Mouse (Mus musculus) gastrocnemius, postnatal 14 days (tissue): ENCODE measurements around the gene Gm20605. TPM values are rescaled to one million over a fixed set of nuclear protein-coding genes. Genes with fewer than 3 reads are reported as not detected.

Source experiments
- DNase-seq: peaks from one replicate; pipeline ENCODE4 v3.0.0; 2021; ENCODE audit warnings: mixed read lengths
- intact Hi-C: fragments of 180-260 bp; cut with DNase I; formaldehyde crosslinking; loops from one replicate; pipeline ENCODE4 v1.15.1; 2025; ENCODE audit warnings: low total_unique reads
- total RNA-seq, 2 experiments: library from RNA; stranded (reverse); gene quantifications; 2 replicates each; pipeline ENCODE4 v1.2.3; 2021

Gm20605 gene
- total RNA-seq, 2 experiments from 2014 or later: 3.0 to 3.6 TPM

DNA sequence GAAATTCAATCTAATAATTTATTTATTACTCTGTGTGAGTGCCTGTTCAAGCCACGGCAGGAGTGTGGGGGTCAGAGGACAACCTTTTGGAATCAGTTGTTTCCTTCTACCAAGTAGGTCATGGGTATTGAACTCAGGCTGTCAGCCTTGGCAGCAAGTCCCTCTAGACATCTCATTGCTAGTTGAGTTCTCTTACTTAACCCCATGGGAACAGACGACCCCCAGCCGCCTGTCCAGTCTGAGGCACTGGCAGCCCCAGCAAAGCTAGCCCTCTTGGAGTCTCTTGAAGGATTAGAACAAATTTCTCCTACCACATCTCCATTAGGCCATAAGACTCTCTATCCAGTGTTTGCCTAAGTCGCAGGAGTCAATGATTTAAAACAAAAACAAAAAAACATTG lies 50.8 kb downstream of the Gm20605 start:
- DNase-seq: no peak
- intact Hi-C loops: no loop called here

DNA sequence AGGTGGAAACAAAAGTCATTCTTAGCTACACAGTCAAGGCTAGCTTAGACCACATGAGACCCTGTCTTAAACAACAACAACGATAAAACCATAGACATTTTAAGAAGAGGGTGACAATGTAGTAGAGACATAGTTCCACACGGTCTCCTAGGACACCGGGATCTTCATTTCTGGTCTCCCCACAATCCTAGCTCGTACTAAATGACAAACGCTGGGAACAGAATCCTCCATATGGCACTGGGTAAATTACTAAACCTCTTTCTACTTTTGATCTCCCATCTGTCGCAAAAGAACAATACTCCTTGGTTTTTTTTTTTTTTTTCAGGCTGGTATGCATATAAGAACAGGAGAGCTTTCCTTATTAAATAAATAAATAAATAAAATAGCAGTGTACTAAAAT lies 53.6 kb downstream of the Gm20605 start:
- intact Hi-C loops: no loop called here
- DNase-seq: no peak

DNA sequence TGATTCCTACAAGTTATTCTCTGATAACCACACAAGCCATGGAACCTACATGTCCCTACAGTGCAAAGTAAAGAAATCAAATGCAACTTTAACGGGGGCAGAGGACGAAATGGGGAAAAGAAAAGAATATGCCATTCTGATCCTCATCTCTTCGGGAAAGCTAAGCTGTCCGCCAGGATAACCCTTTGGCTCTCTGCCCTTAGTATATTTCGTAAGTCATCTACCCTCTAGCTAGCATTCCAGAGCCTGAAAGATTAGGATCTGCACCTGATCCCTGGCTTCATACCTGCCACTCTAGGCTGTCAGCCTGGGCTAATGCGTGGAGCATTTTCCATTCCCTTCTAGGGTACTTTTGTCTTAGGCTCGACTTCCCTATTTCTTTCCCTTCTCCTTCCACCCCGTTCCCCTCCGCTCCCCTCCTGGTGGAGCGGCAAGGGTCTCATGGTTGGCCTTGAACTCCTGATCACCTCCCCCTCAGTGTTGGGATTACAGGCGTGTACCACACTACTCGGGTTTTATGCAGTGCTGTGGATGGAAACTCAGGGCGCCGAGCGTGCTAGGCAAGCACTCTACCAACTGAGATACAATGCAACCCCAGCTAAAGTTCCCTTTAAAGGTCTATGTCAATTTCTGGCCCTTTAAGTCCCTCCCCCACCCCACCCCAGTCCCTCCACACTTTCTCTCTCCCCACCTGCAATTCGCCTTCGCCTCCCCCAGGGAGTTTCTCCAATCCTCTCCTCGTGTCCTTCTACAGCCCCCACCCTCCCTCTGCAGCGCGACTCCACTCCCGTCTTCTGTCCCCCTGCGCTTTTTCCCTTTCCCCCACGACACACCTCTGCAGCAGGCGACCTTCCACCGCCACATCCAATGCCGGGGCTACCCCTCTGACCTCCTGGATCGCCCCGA lies 54.7 kb downstream of the Gm20605 start:
- intact Hi-C loops: no loop called here
- peak; percentile 25 for DNase-seq

DNA sequence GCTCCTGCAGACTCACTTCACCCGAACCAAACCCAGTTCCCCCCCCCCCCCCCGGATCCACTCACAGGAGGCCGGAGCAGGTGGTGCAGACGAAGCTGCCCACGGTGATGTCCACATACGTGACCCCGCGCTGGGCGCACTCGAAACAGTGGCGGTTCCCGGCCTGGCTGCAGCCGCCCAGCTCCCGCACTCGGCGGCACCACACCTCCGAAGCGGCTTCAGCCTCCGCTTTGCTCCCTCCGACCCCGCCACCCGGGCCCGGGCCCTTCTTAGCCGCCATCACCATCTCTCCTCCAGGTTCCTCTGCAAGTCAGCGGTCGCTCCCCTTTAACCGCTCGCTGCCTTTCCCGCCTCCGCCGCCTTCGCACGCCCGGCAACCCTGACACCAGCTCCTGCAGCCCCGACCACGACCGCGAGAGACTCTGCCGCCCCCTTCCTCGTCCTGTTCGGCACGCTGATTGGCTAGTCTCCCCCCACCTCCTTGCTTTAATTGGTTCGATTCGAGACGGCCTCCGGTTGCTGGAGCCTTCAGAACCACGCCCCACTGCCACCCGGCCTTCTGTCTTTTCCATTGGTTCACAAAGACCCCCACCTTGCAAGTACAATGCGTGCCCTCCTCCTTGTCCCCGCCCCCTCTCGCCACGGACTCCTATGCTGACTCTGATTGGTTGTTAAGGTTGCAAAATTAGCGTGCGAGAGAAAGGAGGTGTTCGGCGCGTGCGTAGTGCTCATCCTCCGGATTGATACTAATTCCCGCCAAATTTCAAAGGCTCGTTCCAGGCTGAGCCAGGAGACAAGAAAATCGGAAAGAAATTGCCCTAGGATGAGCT lies 55.5 kb downstream of the Gm20605 start, which contains the start of gene Agfg2:
Gene Agfg2, minus strand, starts transcription at position 433 of the 830 bp plus-strand sequence.
- DNase-seq: peak; percentile 98
- intact Hi-C loops: no loop called here

DNA sequence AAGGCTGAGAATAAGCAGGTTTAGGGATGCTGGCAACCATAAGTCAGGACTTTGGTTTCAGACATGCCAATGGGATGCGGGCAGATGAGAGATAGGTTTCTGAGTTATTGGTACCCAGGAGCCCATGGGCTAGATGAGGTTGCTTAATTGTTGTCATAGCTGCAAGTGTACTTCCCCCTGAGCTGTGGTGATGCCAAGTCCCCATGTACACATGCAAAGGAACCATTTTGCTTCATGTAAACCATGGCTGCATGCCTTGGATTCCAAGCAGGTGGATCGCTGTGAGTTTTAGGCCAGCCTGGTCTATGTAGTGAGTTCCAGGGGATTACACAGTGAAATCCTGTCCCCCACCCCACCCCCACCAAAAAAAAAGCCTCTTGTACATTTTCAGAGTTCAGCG lies 56.7 kb downstream of the Gm20605 start:
- no peak for DNase-seq

DNA sequence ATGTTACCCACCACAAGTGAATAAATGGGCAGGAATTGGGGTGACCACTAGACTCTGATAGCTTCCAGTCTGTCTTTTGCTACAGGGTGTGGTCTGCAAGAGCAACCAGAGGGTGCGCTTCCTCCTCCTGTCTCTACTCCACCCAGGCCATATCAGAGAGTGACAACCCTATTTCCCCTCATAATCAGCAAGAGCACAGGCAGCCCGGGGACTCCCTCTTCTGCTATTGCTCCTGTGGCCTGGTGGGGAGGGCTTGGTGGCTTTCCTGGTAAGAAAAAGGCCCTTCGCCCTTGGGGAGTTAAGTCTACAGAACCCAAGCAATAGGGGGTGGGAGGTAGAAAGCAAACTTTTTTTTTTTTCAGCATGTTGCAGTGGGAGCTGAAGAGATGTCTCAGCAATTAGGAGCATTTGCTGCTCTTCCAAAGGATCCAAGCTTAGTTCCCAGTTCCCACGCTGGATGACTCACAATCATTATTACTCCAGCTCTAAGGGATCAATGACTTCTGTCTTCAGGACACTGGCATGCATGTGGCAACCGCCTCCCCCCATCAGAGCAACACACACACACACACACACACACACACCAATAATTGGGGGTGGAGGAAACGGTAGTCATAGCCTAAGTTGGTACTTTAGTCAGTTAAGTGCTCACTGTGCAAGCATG lies 57.3 kb downstream of the Gm20605 start:
- intact Hi-C loops: no loop called here
- DNase-seq: no peak

More for the DNA sequence above, 56.7 kb downstream of the Gm20605 start:
- intact Hi-C loops: no loop called here

DNA sequence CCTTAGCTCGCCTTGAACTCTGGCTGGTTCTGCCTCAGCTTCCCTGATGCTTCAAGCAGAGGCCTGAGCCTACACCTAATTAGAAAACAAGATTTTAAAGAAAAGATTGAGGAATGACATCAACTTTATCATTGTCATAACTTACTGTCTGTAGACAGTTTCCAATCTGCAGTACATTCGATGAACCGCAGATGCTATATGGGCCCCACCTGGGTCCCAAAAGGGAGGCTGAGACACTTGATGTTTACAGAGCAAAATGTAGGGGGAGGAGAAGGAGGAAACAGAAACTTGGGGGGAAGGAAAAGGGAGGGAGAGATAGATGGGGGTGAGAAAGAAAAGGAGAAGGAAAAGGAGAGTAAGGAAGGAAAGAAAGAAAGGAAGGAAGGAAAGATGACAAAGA lies 61.0 kb downstream of the Gm20605 start:
- DNase-seq: no peak
- intact Hi-C loops: no loop called here

DNA sequence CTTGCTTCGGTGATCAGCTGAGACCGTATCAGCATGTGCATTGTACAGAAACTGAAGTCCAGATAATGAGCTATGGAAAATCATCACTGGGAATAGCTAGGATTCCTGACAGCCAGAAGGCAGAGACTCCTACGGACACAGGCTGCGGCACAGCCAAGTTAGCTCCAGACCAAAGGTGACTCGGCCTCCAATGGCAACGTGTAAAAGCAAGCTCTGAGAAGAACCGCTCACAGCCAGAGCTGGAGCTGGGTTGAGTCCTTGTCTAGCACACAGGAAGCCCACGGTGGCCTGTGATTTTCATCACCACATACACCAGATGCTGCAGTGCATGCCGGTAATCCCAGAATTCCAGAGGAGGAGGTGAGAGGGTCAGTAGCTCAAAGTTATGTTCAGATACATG lies 61.6 kb downstream of the Gm20605 start:
- no peak for DNase-seq
- intact Hi-C loops: no loop called here

DNA sequence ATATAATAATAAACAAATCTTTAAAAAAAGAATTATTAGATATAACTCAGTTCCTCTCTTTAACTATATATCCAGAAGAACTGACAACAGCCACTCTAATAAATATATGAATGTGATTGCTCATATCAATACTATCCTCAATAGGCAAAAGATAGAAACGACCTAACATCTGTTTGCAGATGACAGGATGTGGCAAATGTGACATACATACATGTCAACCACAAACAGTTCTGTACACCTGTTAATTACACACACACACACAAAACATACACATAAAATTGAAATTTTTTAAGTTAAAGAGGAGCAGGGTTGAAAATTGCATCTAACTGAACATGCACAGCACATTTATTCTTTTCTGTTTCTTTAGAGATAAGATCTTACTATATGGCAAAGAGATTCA lies 62.9 kb downstream of the Gm20605 start:
- intact Hi-C loops: no loop called here

More for the DNA sequence above, 62.9 kb downstream of the Gm20605 start:
- DNase-seq: no peak

Other genes starting within 250 kb of the Gm20605 start
- gene Zan, start 152.1 kb upstream of the Gm20605 start, total RNA-seq: under 1 TPM; 0.02 TPM
- 10 to 100 TPM; 15.9 to 16.1 TPM for gene Pop7, start 126.7 kb upstream of the Gm20605 start, total RNA-seq
- gene Gigyf1, start 110.6 kb upstream of the Gm20605 start, total RNA-seq: 10 to 100 TPM; 13.4 to 18.5 TPM
- not detected for gene Epo, start 95.9 kb upstream of the Gm20605 start, total RNA-seq
- gene Gnb2, start 95.7 kb upstream of the Gm20605 start, total RNA-seq: 100 to 1,000 TPM; 194 to 231 TPM
- gene Actl6b, start 75.7 kb upstream of the Gm20605 start, total RNA-seq: not detected
- under 1 TPM in 1 of 2 experiments, not detected in 1; 0.06 TPM for gene Tfr2, start 59.3 kb upstream of the Gm20605 start, total RNA-seq
- gene Mospd3, start 28.1 kb upstream of the Gm20605 start, total RNA-seq: 10 to 100 TPM; 15.3 to 18.1 TPM
- gene Pcolce, start 15.4 kb upstream of the Gm20605 start, total RNA-seq: 100 to 1,000 TPM; 190 to 251 TPM
- gene Fbxo24, start 173 bp upstream of the Gm20605 start, total RNA-seq: under 1 TPM in 1 of 2 experiments, not detected in 1; 0.27 TPM
- gene Lrch4, start 54 bp upstream of the Gm20605 start, total RNA-seq: 10 to 100 TPM; 14.8 to 15.3 TPM
- 1 to 10 TPM; 1.8 to 2.0 TPM for gene Sap25, start 12.2 kb downstream of the Gm20605 start, total RNA-seq
- gene Irs3, start 16.5 kb downstream of the Gm20605 start, total RNA-seq: under 1 TPM; 0.33 to 0.47 TPM
- gene Agfg2, start 55.6 kb downstream of the Gm20605 start, total RNA-seq: 1 to 10 TPM; 4.9 to 5.8 TPM
- gene Nyap1, start 112.4 kb downstream of the Gm20605 start, total RNA-seq: under 1 TPM; 0.39 to 0.42 TPM
- 100 to 1,000 TPM; 118 to 156 TPM for gene Tsc22d4, start 116.6 kb downstream of the Gm20605 start, total RNA-seq
- gene Ppp1r35, start 149.7 kb downstream of the Gm20605 start, total RNA-seq: 1 to 10 TPM; 6.8 to 7.2 TPM
- 10 to 100 TPM; 20.7 to 21.1 TPM for gene Mepce, start 158.5 kb downstream of the Gm20605 start, total RNA-seq
- 1 to 10 TPM in 1 of 2 experiments, under 1 TPM in 1; 0.84 to 1.7 TPM for gene Zcwpw1, start 158.6 kb downstream of the Gm20605 start, total RNA-seq
- gene Pilra, start 207.1 kb downstream of the Gm20605 start, total RNA-seq: under 1 TPM; 0.27 to 0.33 TPM
- gene Pilrb1, start 228.9 kb downstream of the Gm20605 start, total RNA-seq: not detected
- under 1 TPM in 1 of 2 experiments, not detected in 1; 0.53 TPM for gene Pilrb2, start 242.6 kb downstream of the Gm20605 start, total RNA-seq